Mouse (Mus musculus) megakaryocyte, embryonic 14.5 days (primary cell): ENCODE measurements around the gene Umps.

Experiments
- FLI1 ChIP-seq: IDR thresholded peaks from 2 replicates; pipeline ENCODE4 v1.6.1; 2012; ENCODE audit warnings: low read length, inconsistent platforms, mixed read lengths
- GATA1 ChIP-seq: IDR thresholded peaks from 3 replicates; pipeline ENCODE4 v1.6.1; 2012; ENCODE audit warnings: mixed read lengths, low read length, inconsistent platforms, borderline replicate concordance

DNA sequence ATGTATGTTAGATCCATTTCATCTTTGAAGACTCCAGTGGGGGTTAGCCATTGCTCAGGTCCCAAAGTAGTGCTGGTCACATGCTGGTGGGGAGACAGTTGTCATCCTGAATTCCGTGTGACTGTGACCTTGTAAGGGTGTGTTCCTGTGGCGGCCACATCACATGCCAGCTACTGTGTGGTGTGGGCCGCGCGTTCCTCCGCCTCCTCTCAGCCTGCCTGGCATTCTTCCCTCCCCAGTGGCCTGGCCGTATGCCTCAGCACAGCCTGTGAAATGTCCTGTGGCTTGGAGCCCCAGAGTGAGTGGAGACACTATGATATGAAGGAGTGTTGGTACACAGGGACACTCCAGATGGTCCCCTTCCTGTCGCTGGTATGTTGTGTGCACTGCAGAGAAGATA is 29.3 kb downstream of the Umps start:
- TF ChIP-seq GATA1 (no peak), FLI1 (no peak)
